Mouse (Mus musculus) ES-Bruce4 (cell line): ENCODE measurements around the gene Catsperz.

Experiments
- CTCF ChIP-seq: IDR thresholded peaks from one replicate; pipeline ENCODE4 v1.8.1; 2011; ENCODE audit warnings: low read depth, low read length
- EP300 ChIP-seq: IDR thresholded peaks from 2 replicates; pipeline ENCODE4 v1.6.1; 2011; ENCODE audit warnings: low read depth, low read length; ENCODE audit not compliant: insufficient read depth
- POLR2A ChIP-seq: IDR thresholded peaks from one replicate; pipeline ENCODE4 v1.8.1; 2011; ENCODE audit warnings: low read length; ENCODE audit not compliant: insufficient read depth

GRCm38 (mm10) chr19:6911101-6912074 is 13.8 kb downstream of the Catsperz start:
- no peak for TF ChIP-seq POLR2A
- no peak for TF ChIP-seq EP300
- no peak for TF ChIP-seq CTCF
